In genomic region chr13:25738601-25739000, GRCm38 (mm10) we compare ENCODE assay signal across 11 mouse cellular contexts.
DNase-seq lines count a peak whose midpoint lies in the region; ATAC-seq lines count a peak whose summit lies in the region.
"Had no signal": no experiment of that assay in that cellular context is flagged by ENCODE, and none has a peak within 500 bp of the region (broad histone marks: within the 10 kb centered on the region; RNA-seq: fewer than 3 reads in every experiment).

No protein-coding gene starts in this region.

- H3K4me2 ChIP-seq in hindbrain, embryonic 16.5 days (ENCODE audit: low read length), result no peak overlapping the region
- H3K4me2 ChIP-seq: neural tube, embryonic 13.5 days had no signal

- peak; percentile 60; the same call in 1 of the 2 replicates for ATAC-seq in hindbrain, embryonic 16.5 days

- no peak overlapping the region for H3K9ac ChIP-seq in hindbrain, embryonic 16.5 days (ENCODE audit: low read depth, low read length)
- H3K9ac ChIP-seq: neural tube, embryonic 13.5 days had no signal

- H3K27ac ChIP-seq in embryonic facial prominence, embryonic 10.5 days (replicated peaks), result peak overlapping the region; percentile 30; the same call in 1 of the 2 replicates
- H3K27ac ChIP-seq in hindbrain, embryonic 16.5 days (ENCODE audit: low read depth, low read length), result no peak overlapping the region
- H3K27ac ChIP-seq: macrophage; neural tube, embryonic 13.5 days had no signal

- WGBS in embryonic facial prominence, embryonic 10.5 days, result 15% methylated on average over 2 of the region's 2 CpGs
- WGBS in hindbrain, embryonic 16.5 days, result 39% methylated on average over 2 of the region's 2 CpGs

- H3K27me3 ChIP-seq in embryonic facial prominence, embryonic 10.5 days (replicated peaks; ENCODE audit: low read depth, poor library complexity, severe bottlenecking), result no peaks in the 10 kb centered on the region
- no peaks in the 10 kb centered on the region for H3K27me3 ChIP-seq in hindbrain, embryonic 16.5 days (replicated peaks; ENCODE audit: control insufficient read depth, insufficient read depth, low read length)
- H3K27me3 ChIP-seq: neural tube, embryonic 13.5 days had no signal

- H3K4me3 ChIP-seq in embryonic facial prominence, embryonic 10.5 days, result no peak overlapping the region
- H3K4me3 ChIP-seq in hindbrain, embryonic 16.5 days (ENCODE audit: low read length), result no peak overlapping the region
- H3K4me3 ChIP-seq: neural tube, embryonic 13.5 days had no signal

- no peaks in the 10 kb centered on the region for H3K36me3 ChIP-seq in embryonic facial prominence, embryonic 10.5 days (replicated peaks)
- no peaks in the 10 kb centered on the region for H3K36me3 ChIP-seq in hindbrain, embryonic 16.5 days (ENCODE audit: control insufficient read depth, insufficient read depth, low read length)
- H3K36me3 ChIP-seq: neural tube, embryonic 13.5 days had no signal

- DNase-seq in kidney, postnatal 4 days, result peak; percentile 20
- DNase-seq in kidney, postnatal 25 days, result no peak
- peak; percentile 47 for DNase-seq in Muller cell, postnatal 12 days (ENCODE audit: inconsistent ontology term)
- peak; percentile 43 for DNase-seq in embryonic facial prominence, embryonic 10.5 days (ENCODE audit: low spot score)
- no peak for DNase-seq in adrenal gland, postnatal 10 days
- no peak for DNase-seq in frontal cortex, postnatal 14 days (ENCODE audit: low spot score in 2 of 2)
- DNase-seq in urinary bladder, postnatal 14 days (ENCODE audit: low spot score), result no peak
- DNase-seq: kidney, postnatal 14 days had no signal

- peaks cover 10% of the 10 kb centered on the region; the same call in 1 of the 2 replicates for H3K4me1 ChIP-seq in embryonic facial prominence, embryonic 10.5 days
- peaks cover 2% of the 10 kb centered on the region; the same call in 1 of the 2 replicates for H3K4me1 ChIP-seq in hindbrain, embryonic 16.5 days (ENCODE audit: control insufficient read depth, insufficient read depth, low read depth, low read length)

- H3K9me3 ChIP-seq in embryonic facial prominence, embryonic 10.5 days, result no peaks in the 10 kb centered on the region
- no peaks in the 10 kb centered on the region for H3K9me3 ChIP-seq in hindbrain, embryonic 16.5 days (ENCODE audit: control insufficient read depth, low read length)
- H3K9me3 ChIP-seq: neural tube, embryonic 13.5 days had no signal

Comparison
In these comparisons a context has a peak if more than half of its experiments do, and no peak if none do; other contexts are left out.
1. DNase-seq: peak in kidney, postnatal 4 days (2 of 2), Muller cell, postnatal 12 days (single experiment) and embryonic facial prominence, embryonic 10.5 days (single experiment); none in kidney, postnatal 25 days (0 of 2), adrenal gland, postnatal 10 days (single experiment), frontal cortex, postnatal 14 days (0 of 2) and urinary bladder, postnatal 14 days (single experiment).